Mouse (Mus musculus): ENCODE measurements at regions not wholly inside any gene's neighbourhood (a gene's known extent, or its start where the extent isn't known, plus 50 kb on each side); places are given as distances from the start of the nearest gene placed in this dataset.

- TF ChIP-seq POLR2A (IDR thresholded peaks at IDR 0.05; ENCODE audit: control insufficient read depth, low read depth, low read length), result no peak
- TF ChIP-seq CTCF (IDR thresholded peaks at IDR 0.05; ENCODE audit: control insufficient read depth, insufficient read depth, insufficient replicate concordance, low read depth, low read length), result no peak
Observed at GRCm38 (mm10) chr11:21033823-21034401, 57.2 kb upstream of the Peli1 start.

Measured in testis, adult 2 months (tissue).